Mouse (Mus musculus) intestine, postnatal 0 days (tissue): ENCODE results near the gene Prkrip1. TPM values are rescaled to one million over a fixed set of nuclear protein-coding genes. Genes with fewer than 3 reads are reported as not detected.

Experiments
- ATAC-seq: fragments of 200-750 bp; cut with Nextera tagmentation; 2 replicates; pipeline ENCODE4 v1.8.0; 2017; ENCODE audit warnings: mild to moderate bottlenecking, moderate TSS enrichment, moderate library complexity
- H3K27ac ChIP-seq: fragments of 300-500 bp; sonication (generic); 2 replicates; pipeline ENCODE4 v1.5.1; 2014; ENCODE audit warnings: mild to moderate bottlenecking, low read depth, low read length, moderate library complexity
- H3K27me3 ChIP-seq: fragments of 300-500 bp; sonication (generic); replicated peaks from 2 replicates; pipeline ENCODE4 v1.6.1; 2014; ENCODE audit warnings: low read length, mixed read lengths; ENCODE audit not compliant: control insufficient read depth, insufficient read depth
- H3K36me3 ChIP-seq: fragments of 300-500 bp; sonication (generic); 2 replicates; pipeline ENCODE4 v1.6.1; 2014; ENCODE audit warnings: mild to moderate bottlenecking, moderate library complexity; ENCODE audit not compliant: control insufficient read depth, insufficient read depth
- H3K4me1 ChIP-seq: fragments of 300-500 bp; sonication (generic); replicated peaks from 2 replicates; pipeline ENCODE4 v1.6.1; 2014; ENCODE audit warnings: antibody characterized with exemption, low read length, mixed read lengths; ENCODE audit not compliant: control insufficient read depth, insufficient read depth
- H3K4me2 ChIP-seq: fragments of 300-500 bp; sonication (generic); replicated peaks from 2 replicates; pipeline ENCODE4 v1.6.1; 2014; ENCODE audit warnings: low read depth, mild to moderate bottlenecking, moderate library complexity
- H3K4me3 ChIP-seq: fragments of 300-500 bp; sonication (generic); 2 replicates; pipeline ENCODE4 v1.5.1; 2014; ENCODE audit warnings: low read depth, low read length
- H3K9ac ChIP-seq: fragments of 300-500 bp; sonication (generic); 2 replicates; pipeline ENCODE4 v1.6.1; 2014; ENCODE audit warnings: mild to moderate bottlenecking, low read depth, low read length
- H3K9me3 ChIP-seq: fragments of 300-500 bp; sonication (generic); 2 replicates; pipeline ENCODE4 v1.6.1; 2016; ENCODE audit warnings: mixed run types; ENCODE audit not compliant: control insufficient read depth
- CTCF ChIP-seq: sonication (generic); IDR thresholded peaks from 2 replicates; pipeline ENCODE4 v1.5.1; 2016; ENCODE audit warnings: low read depth, mild to moderate bottlenecking, control low read depth, antibody characterized with exemption, moderate library complexity
- WGBS: fragments of 180-500 bp; shearing (Covaris S2); extraction: QIAGEN DNeasy Blood & Tissue Kit; methylation state at CpG from one replicate; pipeline ENCODE4 v1.1.7; 2014; 5-methylcytosine and 5-hydroxymethylcytosine counted together
- polyA plus RNA-seq: library from polyadenylated mRNA; unstranded; fragments of >200 nt; fragmentation: Nextera tagmentation; extraction: Ambion mirVana; gene quantifications from 2 replicates; pipeline ENCODE4 v1.2.1, GENCODE M21; 2015

The Prkrip1 gene
- polyA plus RNA-seq, 1 experiment from 2014 or later, result 37.7 TPM

- WGBS, result 85% methylated on average over 6 of the region's 6 CpGs
- Histone ChIP-seq H3K9ac (no peak overlapping the region), H3K4me2 (no peak overlapping the region), H3K9me3 (no peaks in the 10 kb centered on the region), H3K36me3 (peaks cover 37% of the 10 kb centered on the region), H3K4me3 (no peak overlapping the region), H3K27me3 (no peaks in the 10 kb centered on the region), H3K4me1 (no peaks in the 10 kb centered on the region), H3K27ac (no peak overlapping the region)
- ATAC-seq, result no peak
- TF ChIP-seq CTCF, result peak; percentile 53
Measured at GRCm38 (mm10) chr5:136143161-136143755, 55.5 kb downstream of the Prkrip1 start.

- whole genome bisulfite sequencing, result 91% methylated on average over 5 of the region's 5 CpGs
- ATAC-seq, result no peak
- peak; percentile 48 for TF ChIP-seq CTCF
Measured at GRCm38 (mm10) chr5:136142746-136143145, 56.0 kb downstream of the Prkrip1 start.

GRCm38 (mm10) chr5:136140057-136140482 is 58.7 kb downstream of the Prkrip1 start:
- H3K27ac ChIP-seq, result 0 out of 2 replicates have a peak overlapping the region, but pooled peaks have one; percentile 15
- peaks cover 39% of the 10 kb centered on the region for H3K36me3 ChIP-seq
- H3K4me3 ChIP-seq, result no peak overlapping the region
- H3K9ac ChIP-seq, result no peak overlapping the region
- H3K4me1 ChIP-seq, result no peaks in the 10 kb centered on the region
- H3K9me3 ChIP-seq, result no peaks in the 10 kb centered on the region
- H3K27me3 ChIP-seq, result no peaks in the 10 kb centered on the region
- no peak overlapping the region for H3K4me2 ChIP-seq
- 90% methylated on average over 10 of the region's 10 CpGs for WGBS
- no peak for TF ChIP-seq CTCF
- no peak for ATAC-seq

More at GRCm38 (mm10) chr5:136142746-136143145, 56.0 kb downstream of the Prkrip1 start:
- Histone ChIP-seq H3K36me3 (peaks cover 39% of the 10 kb centered on the region), H3K27ac (no peak overlapping the region), H3K9me3 (no peaks in the 10 kb centered on the region), H3K27me3 (no peaks in the 10 kb centered on the region), H3K4me1 (no peaks in the 10 kb centered on the region), H3K4me3 (no peak overlapping the region), H3K4me2 (no peak overlapping the region), H3K9ac (no peak overlapping the region)

GRCm38 (mm10) chr5:136139393-136139792 is 59.4 kb downstream of the Prkrip1 start:
- Histone ChIP-seq H3K9me3 (no peaks in the 10 kb centered on the region), H3K27ac (no peak overlapping the region), H3K36me3 (peaks cover 39% of the 10 kb centered on the region), H3K9ac (no peak overlapping the region), H3K27me3 (no peaks in the 10 kb centered on the region), H3K4me2 (no peak overlapping the region), H3K4me3 (no peak overlapping the region), H3K4me1 (no peaks in the 10 kb centered on the region)
- TF ChIP-seq CTCF, result no peak
- 59% methylated on average over 13 of the region's 13 CpGs for WGBS
- no peak for ATAC-seq

GRCm38 (mm10) chr5:136137658-136138274 is 61.0 kb downstream of the Prkrip1 start:
- Histone ChIP-seq H3K27ac (no peak overlapping the region), H3K27me3 (no peaks in the 10 kb centered on the region), H3K9me3 (no peaks in the 10 kb centered on the region), H3K4me3 (no peak overlapping the region), H3K4me2 (no peak overlapping the region), H3K4me1 (no peaks in the 10 kb centered on the region), H3K9ac (no peak overlapping the region), H3K36me3 (peaks cover 46% of the 10 kb centered on the region)
- WGBS, result 70% methylated on average over 13 of the region's 13 CpGs
- ATAC-seq, result no peak
- TF ChIP-seq CTCF, result peak; percentile 76

- Histone ChIP-seq H3K4me3 (peak overlapping the region; percentile 78), H3K4me2 (peak overlapping the region; percentile 83), H3K36me3 (peaks cover 43% of the 10 kb centered on the region), H3K27ac (peak overlapping the region; percentile 61), H3K9me3 (no peaks in the 10 kb centered on the region), H3K4me1 (no peaks in the 10 kb centered on the region), H3K9ac (peak overlapping the region; percentile 76), H3K27me3 (no peaks in the 10 kb centered on the region)
- 5% methylated on average over 20 of the region's 20 CpGs for WGBS
- peak; percentile 21 for ATAC-seq
- TF ChIP-seq CTCF, result no peak
Measured at GRCm38 (mm10) chr5:136136292-136136990, 62.3 kb downstream of the Prkrip1 start.
